Mouse (Mus musculus): ENCODE measurements around the gene Usp30. TPM values are rescaled to one million over a fixed set of nuclear protein-coding genes. Genes with fewer than 3 reads are reported as not detected.

Usp30 gene
- polyA plus RNA-seq, 1 experiment = 11.2 TPM

DNA sequence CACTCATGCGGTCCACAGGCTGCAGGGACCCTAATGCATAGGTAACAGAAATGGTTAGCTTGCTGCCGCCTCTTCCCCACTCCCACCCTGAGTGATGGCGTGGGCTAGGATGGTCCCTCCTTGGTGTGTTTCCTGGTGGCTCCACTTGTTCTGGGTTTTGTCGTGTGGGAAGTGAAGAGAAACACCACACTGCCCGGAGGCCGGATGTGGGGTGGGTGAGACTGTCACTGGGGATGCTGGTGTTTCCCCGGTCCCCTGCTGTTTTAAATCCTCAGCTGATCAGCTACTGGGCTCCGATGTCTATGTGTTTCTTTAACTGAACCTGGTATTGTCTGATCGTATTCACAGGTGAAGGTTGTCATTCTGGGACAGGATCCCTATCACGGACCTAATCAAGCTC lies 70.3 kb downstream of the Usp30 start:
- no peak overlapping the region for H3K4me3 ChIP-seq (ENCODE audit: insufficient read depth, poor library complexity, severe bottlenecking)
- H3K27me3 ChIP-seq (ENCODE audit: control insufficient read depth, insufficient read depth, insufficient read length) = no peaks in the 10 kb centered on the region
- no peaks in the 10 kb centered on the region for H3K79me2 ChIP-seq (ENCODE audit: control insufficient read depth, insufficient read depth)
- peaks cover 12% of the 10 kb centered on the region for H3K36me3 ChIP-seq (ENCODE audit: control insufficient read depth, insufficient read depth)
- H3K79me3 ChIP-seq (ENCODE audit: low read depth) = no peaks in the 10 kb centered on the region
- no peak overlapping the region for H3ac ChIP-seq (ENCODE audit: control insufficient read depth, insufficient read length, low read depth)
- TF ChIP-seq MYOG (IDR thresholded peaks at IDR 0.05; ENCODE audit: control insufficient read depth, extremely low read depth, insufficient read length) = no peak
- TF ChIP-seq CEBPB (IDR thresholded peaks at IDR 0.05; ENCODE audit: low read depth) = no peak
- TF ChIP-seq MAX (IDR thresholded peaks at IDR 0.05) = no peak
- TF ChIP-seq CTCF (IDR thresholded peaks at IDR 0.05; ENCODE audit: control insufficient read depth, insufficient read depth, insufficient read length) = no peak
- no peak for TF ChIP-seq FOSL1 (IDR thresholded peaks at IDR 0.05; ENCODE audit: insufficient read depth, low read length, poor library complexity, severe bottlenecking)
- no peak for TF ChIP-seq MYOD1 (IDR thresholded peaks at IDR 0.05; ENCODE audit: control insufficient read depth, insufficient read length, low read depth)

DNA sequence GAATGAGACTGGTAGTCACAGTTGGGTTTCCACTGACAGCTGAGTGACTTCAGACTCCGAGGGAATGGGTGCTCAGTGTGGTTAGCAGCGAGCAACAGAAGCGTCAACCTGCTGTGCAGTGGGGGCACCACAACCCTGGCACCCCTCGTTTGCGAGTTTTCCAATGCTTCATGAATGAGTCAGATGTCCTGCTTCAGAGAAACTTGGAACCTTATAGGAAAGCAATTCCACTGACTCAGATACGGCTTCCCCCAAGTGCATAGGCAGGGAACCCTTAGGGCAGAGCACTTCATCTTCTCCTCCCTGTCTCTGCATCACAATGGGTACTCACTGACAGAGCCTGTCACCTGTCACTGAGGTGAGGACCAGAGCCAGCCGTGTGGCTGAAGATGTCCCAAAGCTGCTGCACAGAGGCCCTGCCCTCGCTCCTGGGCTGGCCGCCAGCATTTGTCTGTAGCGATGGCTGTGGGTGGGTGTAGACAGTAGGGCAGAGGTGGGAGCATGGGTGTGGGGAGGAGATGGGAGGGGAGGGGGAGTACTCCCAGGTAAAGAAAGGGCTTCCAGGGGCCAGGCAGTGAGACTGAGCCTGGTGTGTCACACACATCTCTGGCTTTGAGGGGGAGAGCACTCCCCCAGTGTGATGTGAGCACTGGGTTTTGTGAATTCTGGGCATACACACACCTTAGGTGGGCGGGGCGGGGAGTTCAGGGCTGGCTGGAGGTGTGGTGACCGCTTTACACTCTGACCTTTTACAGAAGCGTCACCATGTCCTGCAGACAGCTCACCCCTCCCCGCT lies 72.4 kb downstream of the Usp30 start:
- Histone ChIP-seq H3K4me3 (ENCODE audit: insufficient read depth, poor library complexity, severe bottlenecking) (no peak overlapping the region), H3K36me3 (ENCODE audit: control insufficient read depth, insufficient read depth) (peaks cover 12% of the 10 kb centered on the region)
- TF ChIP-seq FOSL1 (IDR thresholded peaks at IDR 0.05; ENCODE audit: insufficient read depth, low read length, poor library complexity, severe bottlenecking) (no peak), MYOG (IDR thresholded peaks at IDR 0.05; ENCODE audit: control insufficient read depth, extremely low read depth, insufficient read length) (no peak), MAX (IDR thresholded peaks at IDR 0.05) (no peak), CEBPB (IDR thresholded peaks at IDR 0.05; ENCODE audit: low read depth) (no peak), USF1 (IDR thresholded peaks at IDR 0.05; ENCODE audit: low read depth) (no peak), CTCF (IDR thresholded peaks at IDR 0.05; ENCODE audit: control insufficient read depth, insufficient read depth, insufficient read length) (no peak), MYOD1 (IDR thresholded peaks at IDR 0.05; ENCODE audit: control insufficient read depth, insufficient read length, low read depth) (no peak)

DNA sequence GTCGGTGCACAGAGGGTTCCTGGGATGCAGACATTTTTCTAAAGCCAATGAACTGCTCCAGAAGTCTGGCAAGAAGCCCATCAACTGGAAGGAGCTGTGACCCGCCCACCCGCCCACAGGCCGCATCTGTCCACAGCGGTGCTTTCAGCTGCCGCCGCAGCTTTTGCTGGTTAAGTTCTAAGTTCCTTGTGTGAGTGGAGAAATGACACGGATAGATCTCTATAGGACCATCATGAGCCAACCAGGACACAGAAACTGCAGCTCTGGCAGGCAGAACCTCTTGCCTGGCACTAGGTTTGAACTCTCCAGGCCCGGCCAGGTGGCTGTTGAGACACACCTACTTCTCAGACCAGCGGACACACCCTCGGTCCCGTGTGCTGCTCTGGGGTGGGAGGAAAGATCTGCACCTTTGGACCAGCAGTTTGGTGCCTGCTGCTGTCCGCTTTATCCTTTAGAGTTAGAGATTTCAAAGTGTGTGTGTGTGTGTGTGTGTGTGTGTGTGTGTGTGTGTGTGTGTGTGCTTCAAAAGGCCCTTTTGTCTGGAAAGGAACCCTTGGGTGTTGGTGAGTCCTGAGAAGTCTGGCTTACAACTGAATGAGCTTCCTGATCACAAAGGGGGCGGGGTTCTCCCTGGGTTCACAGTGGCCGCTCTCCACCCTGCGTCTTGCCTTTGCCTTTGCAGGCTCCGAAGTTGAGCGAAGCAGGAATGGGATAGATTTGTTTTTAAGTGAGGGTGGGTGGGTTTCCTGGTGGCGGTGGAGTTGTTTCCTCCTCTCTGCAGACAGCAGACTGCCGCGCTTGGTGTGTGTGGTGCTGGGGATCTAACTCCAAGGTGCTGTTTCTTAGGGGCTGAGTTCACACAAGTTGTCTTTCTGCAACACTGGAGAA lies 73.3 kb downstream of the Usp30 start:
- no peak overlapping the region for H3ac ChIP-seq (ENCODE audit: control insufficient read depth, insufficient read length, low read depth)
- H3K36me3 ChIP-seq (ENCODE audit: control insufficient read depth, insufficient read depth) = peaks cover 12% of the 10 kb centered on the region
- no peaks in the 10 kb centered on the region for H3K27me3 ChIP-seq (ENCODE audit: control insufficient read depth, insufficient read depth, insufficient read length)
- TF ChIP-seq MYOD1 (IDR thresholded peaks at IDR 0.05; ENCODE audit: control insufficient read depth, insufficient read length, low read depth) (no peak), USF1 (IDR thresholded peaks at IDR 0.05; ENCODE audit: low read depth) (no peak), MAX (IDR thresholded peaks at IDR 0.05) (no peak), FOSL1 (IDR thresholded peaks at IDR 0.05; ENCODE audit: insufficient read depth, low read length, poor library complexity, severe bottlenecking) (no peak), CEBPB (IDR thresholded peaks at IDR 0.05; ENCODE audit: low read depth) (no peak), CTCF (IDR thresholded peaks at IDR 0.05; ENCODE audit: control insufficient read depth, insufficient read depth, insufficient read length) (no peak), MYOG (IDR thresholded peaks at IDR 0.05; ENCODE audit: control insufficient read depth, extremely low read depth, insufficient read length) (no peak)
- no peaks in the 10 kb centered on the region for H3K79me2 ChIP-seq (ENCODE audit: control insufficient read depth, insufficient read depth)
- no peaks in the 10 kb centered on the region for H3K79me3 ChIP-seq (ENCODE audit: low read depth)
- H3K4me3 ChIP-seq (ENCODE audit: insufficient read depth, poor library complexity, severe bottlenecking) = no peak overlapping the region

More for the DNA sequence above, 72.4 kb downstream of the Usp30 start:
- H3ac ChIP-seq (ENCODE audit: control insufficient read depth, insufficient read length, low read depth) = no peak overlapping the region
- no peaks in the 10 kb centered on the region for H3K79me2 ChIP-seq (ENCODE audit: control insufficient read depth, insufficient read depth)
- no peaks in the 10 kb centered on the region for H3K27me3 ChIP-seq (ENCODE audit: control insufficient read depth, insufficient read depth, insufficient read length)
- no peaks in the 10 kb centered on the region for H3K79me3 ChIP-seq (ENCODE audit: low read depth)

DNA sequence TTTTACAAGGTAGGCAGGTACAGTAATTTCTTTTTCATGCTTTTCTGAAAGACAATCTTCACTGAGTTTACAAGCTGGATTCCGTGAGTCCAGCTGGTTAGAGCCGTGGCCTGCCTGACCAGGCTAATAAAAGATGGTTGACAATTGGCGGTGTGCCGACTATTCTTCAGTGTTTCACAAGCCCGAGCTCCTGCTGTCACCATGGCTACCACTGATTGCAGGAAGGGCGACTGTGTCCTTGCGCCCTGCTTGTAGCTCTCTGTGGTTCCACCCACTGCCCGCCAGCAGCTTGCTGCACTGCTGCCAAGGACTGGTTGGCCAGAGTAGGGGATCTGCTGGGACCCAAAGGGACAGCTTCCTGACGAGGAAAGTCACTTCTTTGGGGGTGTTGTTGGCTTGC lies 73.9 kb downstream of the Usp30 start:
- TF ChIP-seq MYOD1 (IDR thresholded peaks at IDR 0.05; ENCODE audit: control insufficient read depth, insufficient read length, low read depth) (no peak), MAX (IDR thresholded peaks at IDR 0.05) (no peak), CTCF (IDR thresholded peaks at IDR 0.05; ENCODE audit: control insufficient read depth, insufficient read depth, insufficient read length) (no peak), CEBPB (IDR thresholded peaks at IDR 0.05; ENCODE audit: low read depth) (no peak), MYOG (IDR thresholded peaks at IDR 0.05; ENCODE audit: control insufficient read depth, extremely low read depth, insufficient read length) (no peak), USF1 (IDR thresholded peaks at IDR 0.05; ENCODE audit: low read depth) (no peak), FOSL1 (IDR thresholded peaks at IDR 0.05; ENCODE audit: insufficient read depth, low read length, poor library complexity, severe bottlenecking) (no peak)
- no peaks in the 10 kb centered on the region for H3K79me2 ChIP-seq (ENCODE audit: control insufficient read depth, insufficient read depth)
- H3K4me3 ChIP-seq (ENCODE audit: insufficient read depth, poor library complexity, severe bottlenecking) = no peak overlapping the region
- H3K79me3 ChIP-seq (ENCODE audit: low read depth) = no peaks in the 10 kb centered on the region
- H3K27me3 ChIP-seq (ENCODE audit: control insufficient read depth, insufficient read depth, insufficient read length) = no peaks in the 10 kb centered on the region
- H3ac ChIP-seq (ENCODE audit: control insufficient read depth, insufficient read length, low read depth) = no peak overlapping the region
- H3K36me3 ChIP-seq (ENCODE audit: control insufficient read depth, insufficient read depth) = peaks cover 8% of the 10 kb centered on the region

DNA sequence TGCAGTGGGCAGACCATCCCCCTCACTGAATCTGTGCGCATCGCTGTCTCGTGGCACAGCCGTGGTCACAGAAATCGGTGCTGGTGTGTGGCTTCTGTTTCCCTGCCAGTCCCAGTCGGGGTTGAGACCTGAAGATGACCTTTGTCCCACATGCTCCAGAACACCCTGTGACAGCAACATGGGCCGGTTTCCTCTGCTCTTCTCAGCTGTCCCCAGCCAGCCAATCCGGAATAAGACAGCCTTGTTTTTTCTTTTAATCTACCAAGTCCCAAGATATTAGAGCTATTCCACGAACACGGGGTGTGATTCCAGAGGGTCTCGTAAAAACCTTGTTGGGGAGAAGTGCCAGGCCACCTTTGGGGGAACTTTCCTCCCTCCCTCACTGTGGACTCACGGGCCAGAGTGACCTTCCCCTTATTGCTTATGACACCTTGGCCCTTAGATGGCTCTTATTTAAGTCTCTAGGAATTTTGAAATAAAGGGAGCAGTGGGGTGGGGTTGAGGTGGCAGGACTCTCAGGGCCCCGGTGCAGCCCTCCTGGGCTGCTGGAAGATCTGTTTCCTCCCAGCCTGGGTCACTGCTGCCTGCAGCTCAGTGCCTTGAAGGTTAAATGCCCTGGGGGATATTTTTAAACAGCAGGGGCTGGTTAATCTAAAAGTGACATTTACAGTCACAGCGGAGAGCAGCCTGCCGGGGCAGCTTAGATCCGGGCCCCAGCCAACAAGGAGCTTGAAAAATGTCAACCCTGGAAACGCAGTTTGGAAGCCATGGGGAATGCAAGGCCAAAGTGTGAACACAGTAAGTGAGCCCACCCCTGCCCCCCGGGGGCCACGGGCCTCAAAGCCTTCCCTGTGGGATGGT lies 81.0 kb downstream of the Usp30 start, which contains the start of gene Acacb:
Gene Acacb, plus strand, starts transcription at position 508 of the 861 bp plus-strand sequence.
- no peak for TF ChIP-seq MYOG (IDR thresholded peaks at IDR 0.05; ENCODE audit: control insufficient read depth, extremely low read depth, insufficient read length)
- Histone ChIP-seq H3K79me3 (ENCODE audit: low read depth) (no peaks in the 10 kb centered on the region), H3K36me3 (ENCODE audit: control insufficient read depth, insufficient read depth) (no peaks in the 10 kb centered on the region), H3K79me2 (ENCODE audit: control insufficient read depth, insufficient read depth) (no peaks in the 10 kb centered on the region), H3K4me3 (ENCODE audit: insufficient read depth, poor library complexity, severe bottlenecking) (no peak within 1 kb of the TSS), H3ac (ENCODE audit: control insufficient read depth, insufficient read length, low read depth) (no peak within 1 kb of the TSS), H3K27me3 (ENCODE audit: control insufficient read depth, insufficient read depth, insufficient read length) (peaks cover 22% of the 10 kb centered on the region)

Data from C2C12 (cell line).